Mouse (Mus musculus): ENCODE results near the gene Cox6b2.

DNA sequence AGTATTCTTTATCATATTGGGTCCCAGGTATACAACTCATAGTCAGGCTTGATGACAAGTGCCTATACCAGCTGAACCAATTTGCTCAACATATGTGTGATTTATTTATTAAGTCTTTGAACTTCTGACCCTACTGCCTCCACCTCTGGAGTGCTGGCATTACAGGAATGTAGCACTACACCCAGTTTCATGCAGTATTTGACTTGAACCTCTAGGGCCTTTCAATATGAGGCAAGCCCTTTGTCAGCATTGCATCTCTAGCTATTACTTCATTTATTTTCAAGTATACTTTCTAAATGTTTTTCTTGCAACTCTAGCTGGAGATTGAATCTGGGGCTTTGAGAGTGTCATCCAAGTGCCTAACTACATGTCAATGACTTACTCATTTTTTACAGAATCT, 49.4 kb upstream of the Cox6b2 start:
- TF ChIP-seq CTCF (IDR thresholded peaks at IDR 0.05; ENCODE audit: low read depth) (no peak), EP300 (IDR thresholded peaks at IDR 0.05; ENCODE audit: low read depth) (no peak)

Measured in liver, postnatal 0 days (tissue).